Mouse (Mus musculus): ENCODE measurements around the gene 1700014D04Rik. TPM values are rescaled to one million over a fixed set of nuclear protein-coding genes. Genes with fewer than 3 reads are reported as not detected.
"Not testable (repeated sequence)": the region's sequence is repeated elsewhere in the genome, so short reads cannot be mapped to it uniquely, and the experiment has no call there.

The 1700014D04Rik gene
- polyA plus RNA-seq (2015; fragmentation: Nextera tagmentation; extraction: Ambion mirVana), result not detected in 2 replicates

GRCm38 (mm10) chr13:59746711-59747110 lies at the start of gene 1700014D04Rik:
1700014D04Rik (minus strand) TSS chr13:59746752.
- Histone ChIP-seq H3K4me3 (no peak within 1 kb of the TSS), H3K4me2 (no peak within 1 kb of the TSS), H3K27me3 (no peaks in the 10 kb centered on the region), H3K4me1 (no peaks in the 10 kb centered on the region), H3K9ac (0 out of 2 replicates have a peak within 1 kb of the TSS, but pooled peaks have one; percentile 12), H3K36me3 (ENCODE audit: poor library complexity, severe bottlenecking) (no peaks in the 10 kb centered on the region), H3K9me3 (replicated peaks) (no peaks in the 10 kb centered on the region), H3K27ac (no peak within 1 kb of the TSS)
- WGBS, result 80% methylated on average over 9 of the region's 9 CpGs
- no peak for ATAC-seq

DNA sequence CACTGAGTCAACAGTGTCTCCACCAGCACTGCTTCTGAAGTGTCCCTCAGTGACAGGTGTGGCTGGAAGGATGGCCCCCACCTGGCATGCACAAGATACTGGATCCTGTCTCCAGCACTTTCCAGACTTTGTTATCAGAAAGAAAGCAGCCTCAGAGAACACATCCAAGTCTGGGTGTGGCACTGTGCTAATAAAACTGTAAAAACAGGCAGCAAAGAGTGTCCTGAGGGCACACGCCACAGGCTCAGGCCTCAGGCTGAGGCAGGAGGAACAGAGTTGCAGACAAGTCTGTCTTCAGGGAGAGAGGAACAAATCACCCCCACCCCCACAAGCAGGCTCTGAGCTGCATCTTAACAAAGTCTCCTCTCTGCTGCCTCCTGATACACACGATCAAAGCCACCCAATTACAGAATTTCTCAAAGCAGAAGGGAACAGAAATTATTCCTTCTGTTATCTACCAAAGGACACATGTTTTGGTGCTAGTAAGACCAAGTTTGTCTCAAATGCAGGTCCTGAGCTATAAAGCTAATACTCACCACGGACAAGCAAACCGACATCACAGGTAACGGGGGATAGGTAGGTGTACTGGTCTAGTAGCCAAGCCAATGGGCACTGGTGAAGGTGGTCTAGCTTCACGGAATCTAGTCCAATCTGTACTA lies 49.4 kb upstream of the 1700014D04Rik start:
- Histone ChIP-seq H3K27ac (no peak overlapping the region), H3K4me2 (no peak overlapping the region), H3K4me3 (no peak overlapping the region), H3K27me3 (no peaks in the 10 kb centered on the region), H3K4me1 (no peaks in the 10 kb centered on the region), H3K36me3 (ENCODE audit: poor library complexity, severe bottlenecking) (peaks cover 97% of the 10 kb centered on the region), H3K9me3 (replicated peaks) (no peaks in the 10 kb centered on the region), H3K9ac (no peak overlapping the region)
- no peak for ATAC-seq
- 97% methylated on average over 6 of the region's 6 CpGs for WGBS

- Histone ChIP-seq H3K9ac (no peak overlapping the region), H3K27ac (no peak overlapping the region), H3K4me2 (no peak overlapping the region), H3K4me3 (no peak overlapping the region), H3K36me3 (ENCODE audit: poor library complexity, severe bottlenecking) (peaks cover 97% of the 10 kb centered on the region), H3K4me1 (no peaks in the 10 kb centered on the region), H3K9me3 (replicated peaks) (no peaks in the 10 kb centered on the region), H3K27me3 (no peaks in the 10 kb centered on the region)
- ATAC-seq, result no peak
- WGBS, result 93% methylated on average over 1 of the region's 1 CpGs
Measured at GRCm38 (mm10) chr13:59794786-59795185, 48.2 kb upstream of the 1700014D04Rik start.

- WGBS, result 95% methylated on average over 7 of the region's 7 CpGs
- Histone ChIP-seq H3K4me3 (no peak within 1 kb of the TSS), H3K9ac (no peak within 1 kb of the TSS), H3K27ac (no peak within 1 kb of the TSS), H3K36me3 (ENCODE audit: poor library complexity, severe bottlenecking) (peaks cover 98% of the 10 kb centered on the region), H3K27me3 (no peaks in the 10 kb centered on the region), H3K9me3 (replicated peaks) (no peaks in the 10 kb centered on the region), H3K4me2 (no peak within 1 kb of the TSS), H3K4me1 (no peaks in the 10 kb centered on the region)
- ATAC-seq, result no peak
Measured at GRCm38 (mm10) chr13:59782145-59782544, 35.6 kb upstream of the 1700014D04Rik start, which contains the start of gene Gm49354. Gm49354 (minus strand) TSS chr13:59782245.

DNA sequence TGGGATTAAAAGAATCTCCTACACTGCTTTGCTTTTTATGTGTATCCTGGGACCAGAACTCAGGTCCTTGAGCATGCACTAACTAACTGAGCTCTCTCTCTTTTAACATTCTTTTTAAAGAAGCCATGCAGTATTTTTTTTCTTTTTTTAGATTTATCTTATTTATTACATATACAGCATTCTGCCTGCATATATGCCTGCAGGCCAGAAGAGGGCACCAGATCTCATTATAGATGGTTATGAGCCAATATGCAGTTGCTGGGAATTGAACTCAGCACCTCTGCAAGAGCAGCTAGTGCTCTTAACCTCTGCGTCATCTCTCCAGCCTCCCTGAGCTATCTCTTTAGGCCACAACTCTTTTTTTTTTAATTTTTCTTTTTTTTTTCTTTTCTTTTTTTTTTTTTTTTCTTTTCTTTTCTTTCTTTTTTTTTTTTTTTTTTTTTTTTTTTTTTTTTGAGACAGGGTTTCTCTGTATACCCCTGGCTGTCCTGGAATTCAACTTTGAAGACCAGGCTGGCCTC lies 33.3 kb upstream of the 1700014D04Rik start:
- not testable (repeated sequence) for H3K9me3 ChIP-seq (replicated peaks); H3K27ac ChIP-seq; H3K4me3 ChIP-seq; ATAC-seq; H3K4me2 ChIP-seq; H3K9ac ChIP-seq; H3K27me3 ChIP-seq; H3K4me1 ChIP-seq
- peaks cover 98% of the 10 kb centered on the region for H3K36me3 ChIP-seq (ENCODE audit: poor library complexity, severe bottlenecking)
- 96% methylated on average over 1 of the region's 1 CpGs for WGBS

DNA sequence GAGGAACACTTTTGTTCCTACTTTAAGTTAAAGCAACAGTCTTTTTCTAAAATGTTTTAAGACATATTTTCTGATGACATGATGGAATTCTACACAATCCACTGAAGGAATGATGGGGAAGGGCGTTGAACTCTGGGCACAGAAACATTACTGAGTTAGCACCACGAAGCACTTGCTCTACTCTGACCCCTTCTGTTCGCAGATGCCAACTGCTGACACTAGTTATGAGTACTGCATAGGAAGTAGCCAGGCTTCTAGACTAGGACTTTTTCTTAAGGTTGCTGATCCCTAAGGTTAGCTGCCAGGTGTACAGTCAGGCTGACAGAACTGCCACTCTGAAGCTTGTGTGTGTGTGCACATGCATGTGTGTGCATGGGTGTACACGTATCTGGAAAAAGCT lies 32.7 kb upstream of the 1700014D04Rik start:
- no peak overlapping the region for H3K27ac ChIP-seq
- H3K27me3 ChIP-seq, result no peaks in the 10 kb centered on the region
- no peak overlapping the region for H3K4me2 ChIP-seq
- H3K4me1 ChIP-seq, result no peaks in the 10 kb centered on the region
- H3K9me3 ChIP-seq (replicated peaks), result no peaks in the 10 kb centered on the region
- no peak overlapping the region for H3K4me3 ChIP-seq
- peaks cover 95% of the 10 kb centered on the region for H3K36me3 ChIP-seq (ENCODE audit: poor library complexity, severe bottlenecking)
- no peak for ATAC-seq
- 87% methylated on average over 4 of the region's 4 CpGs for WGBS
- H3K9ac ChIP-seq, result no peak overlapping the region

DNA sequence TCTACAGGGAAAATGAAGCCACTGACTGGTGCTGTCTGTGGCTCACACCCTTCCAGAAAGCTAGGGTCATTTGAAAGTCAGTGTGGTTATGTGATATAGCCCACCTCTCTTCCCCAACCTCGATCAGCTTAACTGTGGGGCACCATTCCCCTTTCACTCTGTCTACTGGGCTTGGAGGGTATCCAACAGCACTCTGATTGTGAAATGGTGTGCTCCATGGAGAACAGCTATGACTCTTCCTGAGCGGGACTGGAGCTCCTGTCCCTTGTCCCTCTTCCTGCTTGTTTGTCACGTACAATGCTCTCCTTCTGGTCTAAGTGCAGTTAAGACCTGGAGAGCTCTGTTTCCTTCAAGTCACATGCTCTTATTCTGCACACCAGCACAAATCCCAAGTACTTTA lies 28.6 kb upstream of the 1700014D04Rik start:
- H3K9ac ChIP-seq, result no peak overlapping the region
- no peaks in the 10 kb centered on the region for H3K27me3 ChIP-seq
- WGBS, result 88% methylated on average over 3 of the region's 3 CpGs
- no peak overlapping the region for H3K27ac ChIP-seq
- H3K4me1 ChIP-seq, result peaks cover 10% of the 10 kb centered on the region
- H3K9me3 ChIP-seq (replicated peaks), result no peaks in the 10 kb centered on the region
- peaks cover 81% of the 10 kb centered on the region for H3K36me3 ChIP-seq (ENCODE audit: poor library complexity, severe bottlenecking)
- H3K4me2 ChIP-seq, result no peak overlapping the region
- H3K4me3 ChIP-seq, result no peak overlapping the region
- no peak for ATAC-seq

GRCm38 (mm10) chr13:59771257-59771656 lies 24.7 kb upstream of the 1700014D04Rik start:
- no peak overlapping the region for H3K4me3 ChIP-seq
- H3K27ac ChIP-seq, result no peak overlapping the region
- no peaks in the 10 kb centered on the region for H3K9me3 ChIP-seq (replicated peaks)
- peaks cover 36% of the 10 kb centered on the region for H3K4me1 ChIP-seq
- no peaks in the 10 kb centered on the region for H3K27me3 ChIP-seq
- H3K36me3 ChIP-seq (ENCODE audit: poor library complexity, severe bottlenecking), result peaks cover 50% of the 10 kb centered on the region
- ATAC-seq, result no peak
- no peak overlapping the region; the same call in 1 of the 2 replicates for H3K9ac ChIP-seq
- no peak overlapping the region for H3K4me2 ChIP-seq
- 71% methylated on average over 9 of the region's 9 CpGs for WGBS

- Histone ChIP-seq H3K9ac (peak overlapping the region; percentile 78), H3K27me3 (no peaks in the 10 kb centered on the region)
Measured at GRCm38 (mm10) chr13:59770847-59771246, 24.3 kb upstream of the 1700014D04Rik start.

GRCm38 (mm10) chr13:59770164-59770562 lies 23.6 kb upstream of the 1700014D04Rik start:
- ATAC-seq, result peak; percentile 90
- WGBS, result under 1% methylated on average over 28 of the region's 28 CpGs

More at GRCm38 (mm10) chr13:59770847-59771246, 24.3 kb upstream of the 1700014D04Rik start:
- H3K4me1 ChIP-seq, result peaks cover 40% of the 10 kb centered on the region
- WGBS, result 79% methylated on average over 9 of the region's 9 CpGs
- peaks cover 46% of the 10 kb centered on the region for H3K36me3 ChIP-seq (ENCODE audit: poor library complexity, severe bottlenecking)
- no peak for ATAC-seq
- H3K27ac ChIP-seq, result peak overlapping the region; percentile 96
- no peaks in the 10 kb centered on the region for H3K9me3 ChIP-seq (replicated peaks)
- peak overlapping the region; percentile 81 for H3K4me2 ChIP-seq
- H3K4me3 ChIP-seq, result peak overlapping the region; percentile 83

DNA sequence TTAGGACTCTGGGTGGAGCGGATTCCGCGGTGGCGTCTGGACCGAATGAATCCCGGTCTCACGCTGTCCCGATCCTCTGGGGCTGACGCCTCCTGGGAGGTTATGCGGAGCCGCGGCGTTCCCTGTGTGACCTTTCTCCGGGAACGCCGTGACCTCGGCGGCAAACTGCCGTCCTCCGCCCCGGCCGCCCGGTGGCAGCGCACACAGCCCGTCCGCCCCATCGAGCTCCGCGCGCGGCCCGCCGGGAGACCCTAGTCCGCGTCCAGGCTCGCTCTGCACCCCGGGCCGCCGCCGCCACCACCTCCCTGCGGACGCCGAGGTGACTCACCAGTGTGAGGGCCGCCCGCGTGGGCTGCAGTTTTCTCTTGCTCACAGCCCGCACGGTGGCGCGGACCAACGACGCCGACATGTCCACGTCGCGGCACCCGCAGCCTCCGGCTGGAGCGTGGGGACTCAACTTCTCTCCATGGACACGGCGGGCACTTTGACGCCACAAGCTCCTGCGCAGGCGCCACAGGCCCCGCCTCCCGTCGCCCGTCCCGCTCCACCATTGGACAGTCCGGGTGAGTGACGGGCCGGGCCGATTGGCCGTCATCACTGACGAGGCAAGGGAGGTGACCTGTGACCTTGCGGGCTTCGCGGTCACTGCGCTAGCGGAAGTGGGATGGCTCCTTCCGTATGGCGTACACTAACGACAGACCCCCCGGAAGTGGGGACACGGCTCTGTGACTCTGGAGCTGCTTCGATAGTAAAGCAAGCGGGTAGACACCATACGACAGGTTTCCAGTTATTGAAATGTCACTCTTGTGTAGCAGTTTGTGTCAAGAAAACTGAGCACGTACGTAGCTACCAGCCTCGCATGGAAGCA lies 23.0 kb upstream of the 1700014D04Rik start, which contains the start of gene Isca1:
Isca1 (minus strand) TSS at position 515 of the 868 bp plus-strand sequence.
- ATAC-seq, result peak; percentile 97
- Histone ChIP-seq H3K36me3 (ENCODE audit: poor library complexity, severe bottlenecking) (peaks cover 34% of the 10 kb centered on the region), H3K4me1 (peaks cover 41% of the 10 kb centered on the region), H3K9ac (peak within 1 kb of the TSS; percentile 83), H3K9me3 (replicated peaks) (no peaks in the 10 kb centered on the region), H3K27ac (peak within 1 kb of the TSS; percentile 96), H3K4me2 (peak within 1 kb of the TSS; percentile 81), H3K27me3 (no peaks in the 10 kb centered on the region), H3K4me3 (peak within 1 kb of the TSS; percentile 83)
- WGBS, result under 1% methylated on average over 85 of the region's 91 CpGs

More at GRCm38 (mm10) chr13:59770164-59770562, 23.6 kb upstream of the 1700014D04Rik start:
- peak overlapping the region; percentile 81 for H3K4me2 ChIP-seq
- H3K4me1 ChIP-seq, result peaks cover 41% of the 10 kb centered on the region
- H3K27ac ChIP-seq, result peak overlapping the region; percentile 96
- H3K4me3 ChIP-seq, result peak overlapping the region; percentile 83
- H3K36me3 ChIP-seq (ENCODE audit: poor library complexity, severe bottlenecking), result peaks cover 39% of the 10 kb centered on the region
- no peaks in the 10 kb centered on the region for H3K9me3 ChIP-seq (replicated peaks)
- no peaks in the 10 kb centered on the region for H3K27me3 ChIP-seq
- H3K9ac ChIP-seq, result peak overlapping the region; percentile 78

- H3K9ac ChIP-seq, result peak overlapping the region; percentile 83
- H3K4me1 ChIP-seq, result peaks cover 41% of the 10 kb centered on the region
- peak overlapping the region; percentile 81 for H3K4me2 ChIP-seq
- H3K9me3 ChIP-seq (replicated peaks), result no peaks in the 10 kb centered on the region
- 43% methylated on average over 13 of the region's 13 CpGs for WGBS
- peaks cover 29% of the 10 kb centered on the region for H3K36me3 ChIP-seq (ENCODE audit: poor library complexity, severe bottlenecking)
- no peak overlapping the region for H3K27ac ChIP-seq
- ATAC-seq, result no peak
- H3K27me3 ChIP-seq, result no peaks in the 10 kb centered on the region
- H3K4me3 ChIP-seq, result peak overlapping the region; percentile 83
Measured at GRCm38 (mm10) chr13:59768531-59768930, 22.0 kb upstream of the 1700014D04Rik start.

Data from forebrain, embryonic 13.5 days (tissue).